Mouse (Mus musculus): ENCODE measurements around the gene Mettl21e.
"Not testable (repeated sequence)": the region's sequence is repeated elsewhere in the genome, so short reads cannot be mapped to it uniquely, and the experiment has no call there.

Mettl21e gene

GRCm38 (mm10) chr1:44218876-44219275, at the start of gene Mettl21e:
Mettl21e (minus strand) TSS chr1:44218961.
- DNase-seq, result no peak

GRCm38 (mm10) chr1:44240440-44240839, 21.7 kb upstream of the Mettl21e start:
- not testable (repeated sequence) for DNase-seq

GRCm38 (mm10) chr1:44239969-44240368, 21.2 kb upstream of the Mettl21e start:
- no peak for DNase-seq

- DNase-seq, result no peak
These were observed 18.5 kb upstream of the Mettl21e start for GRCm38 (mm10) chr1:44237305-44237704.

GRCm38 (mm10) chr1:44235311-44235710, 16.6 kb upstream of the Mettl21e start:
- DNase-seq, result no peak

- DNase-seq, result not testable (repeated sequence)
These were observed 15.8 kb upstream of the Mettl21e start for GRCm38 (mm10) chr1:44234531-44234930.

GRCm38 (mm10) chr1:44229044-44229443, 10.3 kb upstream of the Mettl21e start:
- no peak for DNase-seq

- DNase-seq, result peak; percentile 52
These were observed 1.6 kb downstream of the Mettl21e start for GRCm38 (mm10) chr1:44217118-44217517.

GRCm38 (mm10) chr1:44216352-44217116, 2.2 kb downstream of the Mettl21e start:
- DNase-seq, result no peak

GRCm38 (mm10) chr1:44214443-44214842, 4.3 kb downstream of the Mettl21e start:
- DNase-seq, result no peak

GRCm38 (mm10) chr1:44202876-44203275, 15.9 kb downstream of the Mettl21e start:
- no peak for DNase-seq

- peak; percentile 2 for DNase-seq
These were observed 20.2 kb downstream of the Mettl21e start for GRCm38 (mm10) chr1:44198273-44199171.

- no peak for DNase-seq
These were observed 32.4 kb downstream of the Mettl21e start for GRCm38 (mm10) chr1:44186396-44186795.

- DNase-seq, result no peak
These were observed 40.7 kb downstream of the Mettl21e start for GRCm38 (mm10) chr1:44178086-44178485.

- no peak for DNase-seq
These were observed 44.9 kb downstream of the Mettl21e start for GRCm38 (mm10) chr1:44173903-44174302.

GRCm38 (mm10) chr1:44172656-44173055, 46.1 kb downstream of the Mettl21e start:
- DNase-seq, result no peak

- no peak for DNase-seq
These were observed 50.8 kb downstream of the Mettl21e start for GRCm38 (mm10) chr1:44167859-44168383.

- DNase-seq, result no peak
These were observed 56.4 kb downstream of the Mettl21e start for GRCm38 (mm10) chr1:44162389-44162788.

GRCm38 (mm10) chr1:44161818-44162217, 56.9 kb downstream of the Mettl21e start:
- no peak for DNase-seq

GRCm38 (mm10) chr1:44158317-44158716, 60.4 kb downstream of the Mettl21e start:
- no peak for DNase-seq

GRCm38 (mm10) chr1:44155287-44155686, 63.5 kb downstream of the Mettl21e start:
- DNase-seq, result no peak
